Comparison of ENCODE assay signal across 8 mouse cellular contexts in the genomic region with DNA sequence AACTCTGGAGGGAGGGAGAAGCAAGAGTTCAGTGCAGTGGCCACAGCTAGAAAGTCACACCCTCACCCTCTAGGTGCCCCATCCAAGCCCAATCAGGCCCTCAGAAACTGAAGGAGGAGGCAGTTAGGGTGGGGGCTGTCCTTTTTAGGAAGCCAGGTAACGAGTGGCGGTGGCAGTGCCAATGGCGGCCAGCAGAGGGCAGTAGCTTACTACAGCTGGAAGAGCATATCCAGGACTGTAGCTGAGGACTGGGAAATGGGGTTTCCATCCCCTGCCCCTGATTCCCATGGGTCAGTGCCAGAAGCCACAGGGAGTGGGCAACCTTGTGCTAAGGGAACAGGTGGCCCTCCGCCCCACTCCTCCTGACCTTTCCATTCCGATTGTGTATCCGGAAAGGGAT. TPM values are rescaled to one million over a fixed set of nuclear protein-coding genes. Genes with fewer than 3 reads are reported as not detected.
A peak's percentile ranks its signal among the peaks of the same experiment; 100 is the strongest.
DNase-seq lines count a peak whose midpoint lies in the region; ATAC-seq and TF ChIP-seq lines count a peak whose summit lies in the region.

No protein-coding gene starts in this region.

- no peak overlapping the region for H3K4me2 ChIP-seq in forebrain, embryonic 14.5 days (ENCODE audit: low read length)
- no peak overlapping the region for H3K4me2 ChIP-seq in lung, embryonic 15.5 days

- in situ Hi-C loops in ES-E14 (cut with MboI; ENCODE audit: low sequenced_read_pairs in 2 of 2, unreplicated experiment in 2 of 2), result no loop called here

- no peaks in the 10 kb centered on the region for H3K27me3 ChIP-seq in forebrain, embryonic 14.5 days (replicated peaks; ENCODE audit: control insufficient read depth, insufficient read depth, low read length)
- no peaks in the 10 kb centered on the region for H3K27me3 ChIP-seq in lung, embryonic 15.5 days
- H3K27me3 ChIP-seq in thymus, adult 2 months (ENCODE audit: control insufficient read depth, insufficient read depth, low read length), result no peaks in the 10 kb centered on the region

- peak overlapping the region in 1 of 2 experiments; percentile 10; a peak in 1 of 4 replicates for H3K4me3 ChIP-seq in ES-E14 (ENCODE audit: insufficient read depth in 1 of 2, low read depth in 1 of 2, low read length in 2 of 2, poor library complexity in 1 of 2, severe bottlenecking in 1 of 2)
- H3K4me3 ChIP-seq in forebrain, embryonic 14.5 days (ENCODE audit: low read depth, low read length), result no peak overlapping the region
- H3K4me3 ChIP-seq in lung, embryonic 15.5 days, result no peak overlapping the region
- no peak overlapping the region for H3K4me3 ChIP-seq in thymus, adult 2 months (ENCODE audit: control insufficient read depth, insufficient read depth, low read length)

- TF ChIP-seq POLR2A in thymus, adult 2 months (IDR thresholded peaks at IDR 0.05; ENCODE audit: control insufficient read depth, extremely low read depth, insufficient read depth, low read length, poor library complexity), result no peak

- peak; percentile 95 for TF ChIP-seq CTCF in thymus, adult 2 months (IDR thresholded peaks at IDR 0.05; ENCODE audit: borderline replicate concordance, control insufficient read depth, extremely low read depth, insufficient read depth, low read length, poor library complexity)

- peaks cover 38% of the 10 kb centered on the region for H3K36me3 ChIP-seq in ES-E14 (ENCODE audit: control insufficient read depth, insufficient read depth, low read length, poor library complexity, severe bottlenecking)
- peaks cover 85% of the 10 kb centered on the region for H3K36me3 ChIP-seq in forebrain, embryonic 14.5 days (ENCODE audit: control insufficient read depth, insufficient read depth, low read length)
- H3K36me3 ChIP-seq in lung, embryonic 15.5 days, result peaks cover 51% of the 10 kb centered on the region
- H3K36me3 ChIP-seq in thymus, adult 2 months (ENCODE audit: control insufficient read depth, insufficient read depth, low read length), result peaks cover 23% of the 10 kb centered on the region

- peak; percentile 77 for ATAC-seq in forebrain, embryonic 14.5 days
- peak; percentile 64; the same call in 1 of the 2 replicates for ATAC-seq in lung, embryonic 15.5 days (ENCODE audit: borderline replicate concordance, extremely low read depth, low FRiP score, low TSS enrichment)

- peaks cover 0 to 7% of the 10 kb centered on the region in 2 experiments; a peak in 1 of 4 replicates for H3K4me1 ChIP-seq in ES-E14 (ENCODE audit: control insufficient read depth in 2 of 2, insufficient read depth in 2 of 2, low read length in 2 of 2, poor library complexity in 1 of 2)
- peaks cover 2% of the 10 kb centered on the region; the same call in 1 of the 2 replicates for H3K4me1 ChIP-seq in forebrain, embryonic 14.5 days (ENCODE audit: control insufficient read depth, insufficient read depth, low read length)
- peaks cover 6% of the 10 kb centered on the region for H3K4me1 ChIP-seq in lung, embryonic 15.5 days
- peaks cover 14% of the 10 kb centered on the region for H3K4me1 ChIP-seq in thymus, adult 2 months (replicated peaks; ENCODE audit: control insufficient read depth, insufficient read depth, low read length)

- DNase-seq in ES-E14 (ENCODE audit: low read depth, low spot score), result peak; percentile 81
- peak; percentile 59 for DNase-seq in c-Kit-positive CD71-positive TER-119-positive erythroid progenitor cells, embryonic 14.5 days (ENCODE audit: low spot score)
- DNase-seq in forebrain, embryonic 14.5 days (ENCODE audit: low spot score), result peak; percentile 87
- DNase-seq in heart, postnatal 36 days, result peak; percentile 86 to 94
- peak; percentile 63 to 87 for DNase-seq in layer of hippocampus, adult 18-20 months (ENCODE audit: low spot score in 2 of 2)
- peak; percentile 47 for DNase-seq in ovary, adult 18-20 months (ENCODE audit: low spot score)
- DNase-seq in thymus, adult 2 months, result peak; percentile 93

- intact Hi-C loops in heart, postnatal 36 days (cut with DNase I), result loop anchor here (1.0 to 5.0 kb wide), 3 partner anchors 38 to 191 kb away; no protein-coding TSS in a partner anchor

- peak overlapping the region; percentile 16; the same call in 1 of the 2 replicates for H3K27ac ChIP-seq in ES-E14 (ENCODE audit: insufficient read depth, low read depth, low read length, poor library complexity, severe bottlenecking)
- H3K27ac ChIP-seq in forebrain, embryonic 14.5 days (ENCODE audit: low read depth, low read length), result peak overlapping the region; percentile 9; the same call in 1 of the 2 replicates
- H3K27ac ChIP-seq in lung, embryonic 15.5 days, result no peak overlapping the region
- H3K27ac ChIP-seq in thymus, adult 2 months (ENCODE audit: control insufficient read depth, insufficient read depth, low read length), result peak overlapping the region; percentile 45; the same call in 1 of the 2 replicates

- WGBS in forebrain, embryonic 14.5 days, result 14% methylated on average over 6 of the region's 6 CpGs
- 21% methylated on average over 6 of the region's 6 CpGs for WGBS in lung, embryonic 15.5 days
- 42% methylated on average over 6 of the region's 6 CpGs for WGBS in thymus, adult 2 months

- peak overlapping the region; percentile 4; the same call in 1 of the 2 replicates for H3K9ac ChIP-seq in ES-E14 (ENCODE audit: insufficient read depth, low read depth, low read length, poor library complexity, severe bottlenecking)
- no peak overlapping the region for H3K9ac ChIP-seq in forebrain, embryonic 14.5 days (ENCODE audit: low read length)
- H3K9ac ChIP-seq in lung, embryonic 15.5 days, result no peak overlapping the region

- no peaks in the 10 kb centered on the region for H3K9me3 ChIP-seq in ES-E14 (ENCODE audit: control insufficient read depth, insufficient read depth, low read depth, low read length)
- H3K9me3 ChIP-seq in forebrain, embryonic 14.5 days (replicated peaks; ENCODE audit: control insufficient read depth, low read length), result no peaks in the 10 kb centered on the region
- H3K9me3 ChIP-seq in lung, embryonic 15.5 days, result no peaks in the 10 kb centered on the region

TF ChIP-seq in ES-E14, 5 proteins besides CTCF, POLR2A, EP300 and RAD21:
- TF ChIP-seq ZNF384 (IDR thresholded peaks at IDR 0.05; ENCODE audit: low read depth, low read length) (no peak), HCFC1 (IDR thresholded peaks at IDR 0.05; ENCODE audit: borderline replicate concordance, insufficient read depth, low read length) (0 out of 2 replicates have a peak, but pooled peaks have one; percentile 34), ZC3H11A (IDR thresholded peaks at IDR 0.05; ENCODE audit: borderline replicate concordance, low read depth, low read length) (peak; percentile 16; the same call in 1 of the 2 replicates)

RNA-seq across cellular contexts. Expression of a gene that starts 49.5 kb away (rescaled TPM):
- total RNA-seq in ES-E14 (2012; rRNA removed), result 72.1 and 74.5 TPM in 2 replicates
- polyA plus RNA-seq in forebrain, embryonic 14.5 days (2014; fragmentation: Nextera tagmentation; extraction: Ambion mirVana), result 125 TPM in 2 replicates
- total RNA-seq in heart, postnatal 36 days (2021), result 10 to 100 TPM; 42.4 to 55.2 TPM
- 10 to 100 TPM; 31.8 to 32.6 TPM for total RNA-seq in layer of hippocampus, adult 18-20 months (2021)
- polyA plus RNA-seq in lung, embryonic 15.5 days (2015; fragmentation: Nextera tagmentation; extraction: Ambion mirVana), result 105 and 106 TPM in 2 replicates
- polyA plus RNA-seq in thymus, adult 2 months (2012; rRNA removed), result 18.0 and 20.4 TPM in 2 replicates

RNA-seq across cellular contexts. Expression of a gene that starts 57.3 kb away (rescaled TPM):
- 42.5 and 48.0 TPM in 2 replicates for total RNA-seq in ES-E14 (2012; rRNA removed)
- polyA plus RNA-seq in forebrain, embryonic 14.5 days (2014; fragmentation: Nextera tagmentation; extraction: Ambion mirVana), result 19.3 and 21.2 TPM in 2 replicates
- 10 to 100 TPM; 12.3 to 15.7 TPM for total RNA-seq in heart, postnatal 36 days (2021)
- total RNA-seq in layer of hippocampus, adult 18-20 months (2021), result 10 to 100 TPM; 10.1 to 12.4 TPM
- polyA plus RNA-seq in lung, embryonic 15.5 days (2015; fragmentation: Nextera tagmentation; extraction: Ambion mirVana), result 24.0 and 24.4 TPM in 2 replicates
- 24.7 and 25.3 TPM in 2 replicates for polyA plus RNA-seq in thymus, adult 2 months (2012; rRNA removed)
